14 mouse cellular contexts compared by ENCODE assay signal in genomic region chr7:110690856-110691255, GRCm38 (mm10).
DNase-seq lines count a peak whose midpoint lies in the region; ATAC-seq lines count a peak whose summit lies in the region.
"Had no signal": no experiment of that assay in that cellular context is flagged by ENCODE, and none has a peak within 500 bp of the region (broad histone marks: within the 10 kb centered on the region; RNA-seq: fewer than 3 reads in every experiment).

No protein-coding gene starts in this region.

- peaks cover 21% of the 10 kb centered on the region for H3K4me1 ChIP-seq in kidney, embryonic 14.5 days (ENCODE audit: control insufficient read depth, insufficient read depth, low read length)
- peaks cover 23% of the 10 kb centered on the region for H3K4me1 ChIP-seq in brown adipose tissue, adult 24 weeks (ENCODE audit: control insufficient read depth, insufficient read depth, insufficient read length, low read length)

- no peaks in the 10 kb centered on the region for H3K9me3 ChIP-seq in kidney, embryonic 14.5 days (ENCODE audit: control insufficient read depth, low read length)
- H3K9me3 ChIP-seq: intestine, embryonic 15.5 days had no signal

- no peak overlapping the region for H3K27ac ChIP-seq in kidney, embryonic 14.5 days (ENCODE audit: low read depth, low read length)
- peak overlapping the region; percentile 97 for H3K27ac ChIP-seq in brown adipose tissue, adult 24 weeks (replicated peaks; ENCODE audit: low read depth, low read length)
- H3K27ac ChIP-seq: intestine, embryonic 15.5 days; macrophage had no signal

- no peak overlapping the region for H3K4me2 ChIP-seq in kidney, embryonic 14.5 days (replicated peaks; ENCODE audit: low read depth, low read length)
- H3K4me2 ChIP-seq: intestine, embryonic 15.5 days had no signal

- H3K27me3 ChIP-seq in kidney, embryonic 14.5 days (ENCODE audit: control insufficient read depth, insufficient read depth, low read length) = no peaks in the 10 kb centered on the region
- H3K27me3 ChIP-seq: intestine, embryonic 15.5 days had no signal

- no peak for ATAC-seq in kidney, embryonic 14.5 days (ENCODE audit: low FRiP score, low TSS enrichment)
- ATAC-seq in megakaryocyte, adult 5-6 weeks (ENCODE audit: poor library complexity, severe bottlenecking) = no peak
- ATAC-seq: CD4-positive, CD25-positive, alpha-beta regulatory T cell, adult 4 months; forebrain, postnatal 0 days; intestine, embryonic 15.5 days had no signal

- H3K9ac ChIP-seq in kidney, embryonic 14.5 days (ENCODE audit: low read depth, low read length) = no peak overlapping the region
- H3K9ac ChIP-seq: forebrain, postnatal 0 days; intestine, embryonic 15.5 days had no signal

- no peaks in the 10 kb centered on the region for H3K36me3 ChIP-seq in kidney, embryonic 14.5 days (ENCODE audit: control insufficient read depth, insufficient read depth, low read length)
- H3K36me3 ChIP-seq: intestine, embryonic 15.5 days had no signal

- WGBS in kidney, embryonic 14.5 days = 50% methylated on average over 9 of the region's 9 CpGs

- DNase-seq in kidney, adult 11 months = peak; percentile 60
- peak; percentile 65 for DNase-seq in kidney, postnatal 14 days
- DNase-seq in skeletal muscle tissue, adult 2 months (ENCODE audit: low read depth, low spot score) = peak; percentile 64
- DNase-seq in embryo, embryonic 11 days = no peak
- DNase-seq: cerebellum, adult 11-12 months; forebrain, postnatal 0 days; heart, postnatal 4 days; right cerebral cortex, adult 18-20 months had no signal

- no peak overlapping the region for H3K4me3 ChIP-seq in kidney, embryonic 14.5 days (ENCODE audit: low read length)
- H3K4me3 ChIP-seq in brown adipose tissue, adult 24 weeks (ENCODE audit: insufficient read depth, low read depth, low read length) = no peak overlapping the region
- H3K4me3 ChIP-seq: intestine, embryonic 15.5 days had no signal
